Mouse (Mus musculus): ENCODE results near the gene Fkbp8.

DNA sequence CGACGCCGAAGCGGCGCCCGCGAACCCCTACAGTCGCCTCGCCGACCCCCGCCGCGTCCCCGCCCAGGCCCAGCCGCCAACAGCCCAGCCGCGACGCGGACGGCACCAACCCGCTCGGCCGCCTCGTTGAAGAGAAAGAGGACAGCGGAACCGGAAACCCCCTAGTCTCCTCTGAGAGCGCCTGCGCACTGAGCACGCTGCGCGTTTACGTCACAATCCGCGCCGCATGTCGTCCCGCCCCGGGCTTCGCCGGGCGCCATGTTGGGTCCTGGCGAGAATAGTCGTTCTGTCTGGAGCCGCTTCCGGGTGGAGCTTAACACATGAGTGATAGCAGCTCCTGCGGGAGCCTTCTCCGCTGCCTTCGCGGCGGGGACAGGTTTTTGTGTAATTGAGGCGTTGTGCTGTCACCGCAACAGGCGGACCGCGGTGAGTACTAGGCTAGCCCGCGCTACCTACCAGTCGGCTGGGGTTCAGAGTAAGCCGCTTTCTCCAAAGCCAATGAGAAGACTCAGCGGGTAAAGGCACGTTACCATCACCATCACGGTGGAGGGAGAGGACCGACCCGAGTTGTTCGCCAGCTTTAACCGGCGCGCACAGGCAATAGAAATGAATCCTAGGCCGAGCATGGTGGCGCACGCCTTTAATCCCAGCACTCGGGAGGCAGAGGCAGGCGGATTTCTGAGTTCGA is 17.2 kb upstream of the Fkbp8 start, which contains the start of gene Uba52:
- TF ChIP-seq CTCF (IDR thresholded peaks at IDR 0.05; ENCODE audit: extremely low read depth, insufficient read depth, insufficient read length, insufficient replicate concordance) (no peak), POLR2A (IDR thresholded peaks at IDR 0.05; ENCODE audit: low read depth, low read length) (peak; percentile 65)

Measured in spleen, adult 2 months (tissue).